Mouse (Mus musculus) lung, postnatal 0 days (tissue): Measurements from ENCODE around the gene Rab31. TPM values are rescaled to one million over a fixed set of nuclear protein-coding genes. Genes with fewer than 3 reads are reported as not detected.

Source experiments
- ATAC-seq: fragments of 200-750 bp; cut with Nextera tagmentation; 2 replicates; pipeline ENCODE4 v1.8.0; 2017; ENCODE audit warnings: moderate library complexity
- DNase-seq: peaks from one replicate; pipeline ENCODE4 v3.0.0-alpha.2; 2016; ENCODE audit warnings: low spot score
- H3K27ac ChIP-seq: fragments of 300-500 bp; sonication (generic); 2 replicates; pipeline ENCODE4 v1.5.1; 2014; ENCODE audit warnings: antibody characterized with exemption, mild to moderate bottlenecking, low read length, mixed read lengths
- H3K27me3 ChIP-seq: fragments of 300-500 bp; sonication (generic); replicated peaks from 2 replicates; pipeline ENCODE4 v1.6.1; 2014; ENCODE audit warnings: low read length, mixed read lengths; ENCODE audit not compliant: insufficient read depth
- H3K36me3 ChIP-seq: fragments of 300-500 bp; sonication (generic); 2 replicates; pipeline ENCODE4 v1.6.1; 2014; ENCODE audit warnings: low read length, mixed read lengths; ENCODE audit not compliant: insufficient read depth
- H3K4me1 ChIP-seq: fragments of 300-500 bp; sonication (generic); 2 replicates; pipeline ENCODE4 v1.6.1; 2014; ENCODE audit warnings: antibody characterized with exemption, low read depth, low read length, mixed read lengths; ENCODE audit not compliant: insufficient read depth
- H3K4me2 ChIP-seq: fragments of 300-500 bp; sonication (generic); replicated peaks from 2 replicates; pipeline ENCODE4 v1.6.1; 2014; ENCODE audit warnings: low read depth, mild to moderate bottlenecking, low read length, moderate library complexity, mixed read lengths
- H3K4me3 ChIP-seq: fragments of 300-500 bp; sonication (generic); 2 replicates; pipeline ENCODE4 v1.5.1; 2014; ENCODE audit warnings: low read depth, low read length
- H3K9ac ChIP-seq: fragments of 300-500 bp; sonication (generic); replicated peaks from 2 replicates; pipeline ENCODE4 v1.6.1; 2014; ENCODE audit warnings: low read depth, mild to moderate bottlenecking
- H3K9me3 ChIP-seq: fragments of 300-500 bp; sonication (generic); 2 replicates; pipeline ENCODE4 v1.6.1; 2016; ENCODE audit warnings: low read length, mixed read lengths
- CTCF ChIP-seq: IDR thresholded peaks from 2 replicates; pipeline ENCODE4 v1.5.1; 2016; ENCODE audit warnings: antibody characterized with exemption, mild to moderate bottlenecking
- EP300 ChIP-seq: IDR thresholded peaks from 2 replicates; pipeline ENCODE4 v1.6.1; 2016; ENCODE audit warnings: antibody characterized with exemption, mild to moderate bottlenecking, control low read depth
- WGBS: fragments of 180-500 bp; shearing (Covaris S2); extraction: QIAGEN DNeasy Blood & Tissue Kit; methylation state at CpG from one replicate; pipeline ENCODE4 v1.1.7; 2014; 5-methylcytosine and 5-hydroxymethylcytosine counted together
- polyA plus RNA-seq: library from polyadenylated mRNA; unstranded; fragments of >200 nt; fragmentation: Nextera tagmentation; extraction: Ambion mirVana; gene quantifications from 2 replicates; pipeline ENCODE4 v1.2.1, GENCODE M21; 2015

Rab31 gene
- polyA plus RNA-seq, 1 experiment from 2014 or later, result 33.3 TPM

GRCm38 (mm10) chr17:65662662-65663061 is 109.9 kb downstream of the Rab31 start:
- Histone ChIP-seq H3K9ac (no peak overlapping the region), H3K4me1 (peaks cover 3% of the 10 kb centered on the region; the same call in 1 of the 2 replicates), H3K27me3 (no peaks in the 10 kb centered on the region), H3K36me3 (no peaks in the 10 kb centered on the region), H3K27ac (peak overlapping the region; percentile 66), H3K4me2 (no peak overlapping the region), H3K9me3 (no peaks in the 10 kb centered on the region), H3K4me3 (no peak overlapping the region)
- TF ChIP-seq EP300 (peak; percentile 64), CTCF (no peak)
- WGBS, result 53% methylated on average over 3 of the region's 3 CpGs
- DNase-seq, result peak; percentile 35
- ATAC-seq, result no peak

GRCm38 (mm10) chr17:65658416-65658815 is 114.1 kb downstream of the Rab31 start:
- WGBS, result 38% methylated on average over 2 of the region's 2 CpGs
- no peaks in the 10 kb centered on the region; the same call in 1 of the 2 replicates for H3K4me1 ChIP-seq
- peak overlapping the region; percentile 87 for H3K27ac ChIP-seq
- H3K9ac ChIP-seq, result no peak overlapping the region
- H3K9me3 ChIP-seq, result no peaks in the 10 kb centered on the region
- TF ChIP-seq EP300, result no peak
- no peak for TF ChIP-seq CTCF
- no peak overlapping the region for H3K4me2 ChIP-seq
- DNase-seq (peak; percentile 61), ATAC-seq (peak; percentile 61)
- H3K36me3 ChIP-seq, result no peaks in the 10 kb centered on the region
- H3K27me3 ChIP-seq, result no peaks in the 10 kb centered on the region
- no peak overlapping the region for H3K4me3 ChIP-seq

- H3K36me3 ChIP-seq, result no peaks in the 10 kb centered on the region
- no peak overlapping the region for H3K4me2 ChIP-seq
- no peak overlapping the region for H3K4me3 ChIP-seq
- H3K27ac ChIP-seq, result peak overlapping the region; percentile 87
- H3K9me3 ChIP-seq, result no peaks in the 10 kb centered on the region
- H3K27me3 ChIP-seq, result no peaks in the 10 kb centered on the region
- no peaks in the 10 kb centered on the region; the same call in 1 of the 2 replicates for H3K4me1 ChIP-seq
- DNase-seq (peak; percentile 90), ATAC-seq (peak; percentile 95)
- no peak overlapping the region for H3K9ac ChIP-seq
- TF ChIP-seq EP300 (peak; percentile 94), CTCF (no peak)
- WGBS, result 61% methylated on average over 9 of the region's 9 CpGs
Measured at GRCm38 (mm10) chr17:65657958-65658357, 114.6 kb downstream of the Rab31 start.

GRCm38 (mm10) chr17:65656731-65657130 is 115.8 kb downstream of the Rab31 start:
- H3K27me3 ChIP-seq, result no peaks in the 10 kb centered on the region
- no peaks in the 10 kb centered on the region; the same call in 1 of the 2 replicates for H3K4me1 ChIP-seq
- H3K36me3 ChIP-seq, result 0 out of 2 replicates have a peak, but pooled peaks cover 9% of the 10 kb centered on the region
- no peak for ATAC-seq
- 93% methylated on average over 6 of the region's 6 CpGs for WGBS
- no peaks in the 10 kb centered on the region for H3K9me3 ChIP-seq
- DNase-seq, result no peak
- H3K4me2 ChIP-seq, result no peak overlapping the region
- TF ChIP-seq EP300 (no peak), CTCF (no peak)
- no peak overlapping the region for H3K4me3 ChIP-seq
- peak overlapping the region; percentile 27; the same call in 1 of the 2 replicates for H3K27ac ChIP-seq
- no peak overlapping the region for H3K9ac ChIP-seq

- no peak for TF ChIP-seq EP300
- no peak for TF ChIP-seq CTCF
- H3K27ac ChIP-seq, result peak overlapping the region; percentile 59
- H3K4me2 ChIP-seq, result no peak overlapping the region
- H3K4me3 ChIP-seq, result no peak overlapping the region
- H3K9ac ChIP-seq, result no peak overlapping the region
- ATAC-seq (no peak), DNase-seq (no peak)
- H3K36me3 ChIP-seq, result 0 out of 2 replicates have a peak, but pooled peaks cover 9% of the 10 kb centered on the region
- H3K27me3 ChIP-seq, result no peaks in the 10 kb centered on the region
- no peaks in the 10 kb centered on the region; the same call in 1 of the 2 replicates for H3K4me1 ChIP-seq
- no peaks in the 10 kb centered on the region for H3K9me3 ChIP-seq
- WGBS, result 67% methylated on average over 8 of the region's 8 CpGs
Measured at GRCm38 (mm10) chr17:65656076-65656475, 116.5 kb downstream of the Rab31 start.

- 56% methylated on average over 4 of the region's 4 CpGs for WGBS
- no peaks in the 10 kb centered on the region for H3K9me3 ChIP-seq
Measured at GRCm38 (mm10) chr17:65655608-65656007, 116.9 kb downstream of the Rab31 start.

More at GRCm38 (mm10) chr17:65655608-65656007, 116.9 kb downstream of the Rab31 start:
- no peak overlapping the region for H3K9ac ChIP-seq
- 0 out of 2 replicates have a peak, but pooled peaks cover 9% of the 10 kb centered on the region for H3K36me3 ChIP-seq
- ATAC-seq (peak; percentile 41), DNase-seq (peak; percentile 56)
- H3K4me3 ChIP-seq, result no peak overlapping the region
- H3K4me1 ChIP-seq, result no peaks in the 10 kb centered on the region; the same call in 1 of the 2 replicates
- no peaks in the 10 kb centered on the region for H3K27me3 ChIP-seq
- no peak overlapping the region for H3K4me2 ChIP-seq
- no peak for TF ChIP-seq EP300
- no peak for TF ChIP-seq CTCF
- peak overlapping the region; percentile 59 for H3K27ac ChIP-seq
